Mouse (Mus musculus) right cerebral cortex, adult 2 months (tissue): ENCODE measurements around the gene Ssu72.

ENCODE experiments used
- DNase-seq, 2 experiments: peaks; one replicate each; pipeline ENCODE4 v3.0.0; 2021 to 2022; ENCODE audit warnings: low spot score in 2 of 2

Ssu72 gene

DNA sequence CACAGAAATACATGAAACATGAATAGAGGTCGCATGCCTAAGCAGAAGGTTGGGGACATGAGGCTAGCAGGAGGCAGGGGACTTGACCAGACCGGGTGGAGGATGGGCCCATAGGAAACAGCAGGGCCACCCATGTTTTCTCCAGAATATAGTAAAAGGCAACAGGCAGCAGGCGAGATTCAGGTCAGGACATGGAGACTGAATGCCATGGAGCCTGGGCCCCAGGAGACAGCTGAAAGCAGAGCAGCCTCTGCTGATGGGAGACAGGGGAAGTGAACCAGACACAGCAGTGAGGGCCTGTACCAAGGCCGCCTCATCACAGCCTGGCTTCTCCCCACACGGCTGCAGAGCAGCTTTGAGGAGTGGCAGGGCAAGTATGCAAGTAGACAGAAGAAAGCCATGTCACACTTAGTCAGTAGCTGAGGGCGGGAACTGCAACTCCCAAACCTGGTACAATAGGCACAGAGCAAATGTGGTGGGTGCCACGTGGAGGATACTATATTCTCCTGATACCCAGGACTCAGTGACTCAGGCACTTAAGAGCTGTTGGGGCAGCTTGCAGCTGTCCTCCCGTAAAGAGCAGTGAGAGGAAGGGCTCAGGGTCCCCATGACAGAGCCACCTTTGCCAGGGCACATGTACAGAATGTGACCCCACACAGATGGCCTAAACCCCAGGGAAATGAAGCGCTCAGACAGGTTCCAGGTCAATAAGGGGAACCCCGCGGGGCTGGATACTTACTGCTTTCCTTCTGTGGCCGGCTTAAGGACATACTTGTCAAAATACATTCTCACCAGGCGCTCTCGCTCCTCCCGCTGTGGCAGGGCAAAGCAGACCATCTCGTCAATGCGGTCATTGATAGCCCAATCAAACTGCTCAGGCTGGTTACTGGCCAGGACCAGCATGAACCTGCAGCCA is 42.2 kb downstream of the Ssu72 start:
- DNase-seq, result no peak

DNA sequence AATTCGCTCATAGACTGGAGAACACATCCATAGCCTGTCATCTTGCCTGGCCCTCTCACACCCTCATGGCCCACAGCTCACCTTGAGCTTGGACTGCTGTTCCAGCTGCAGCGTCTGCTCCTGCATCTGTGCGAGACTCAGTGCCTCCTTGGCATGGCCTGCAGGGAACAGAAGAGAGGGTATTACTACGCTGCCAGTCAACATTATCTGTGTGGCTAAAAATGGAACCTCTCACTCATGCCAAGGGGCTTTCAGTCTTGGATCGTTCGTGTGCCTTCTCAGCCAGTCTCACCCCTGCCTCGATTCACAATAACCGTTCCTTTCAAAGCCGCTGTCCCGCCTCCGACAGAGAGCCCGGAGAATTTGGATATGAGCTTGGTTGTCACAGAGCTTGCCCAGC is 52.4 kb downstream of the Ssu72 start:
- no peak for DNase-seq

GRCm38 (mm10) chr4:155759862-155760612 is 55.4 kb downstream of the Ssu72 start:
- DNase-seq, result no peak

DNA sequence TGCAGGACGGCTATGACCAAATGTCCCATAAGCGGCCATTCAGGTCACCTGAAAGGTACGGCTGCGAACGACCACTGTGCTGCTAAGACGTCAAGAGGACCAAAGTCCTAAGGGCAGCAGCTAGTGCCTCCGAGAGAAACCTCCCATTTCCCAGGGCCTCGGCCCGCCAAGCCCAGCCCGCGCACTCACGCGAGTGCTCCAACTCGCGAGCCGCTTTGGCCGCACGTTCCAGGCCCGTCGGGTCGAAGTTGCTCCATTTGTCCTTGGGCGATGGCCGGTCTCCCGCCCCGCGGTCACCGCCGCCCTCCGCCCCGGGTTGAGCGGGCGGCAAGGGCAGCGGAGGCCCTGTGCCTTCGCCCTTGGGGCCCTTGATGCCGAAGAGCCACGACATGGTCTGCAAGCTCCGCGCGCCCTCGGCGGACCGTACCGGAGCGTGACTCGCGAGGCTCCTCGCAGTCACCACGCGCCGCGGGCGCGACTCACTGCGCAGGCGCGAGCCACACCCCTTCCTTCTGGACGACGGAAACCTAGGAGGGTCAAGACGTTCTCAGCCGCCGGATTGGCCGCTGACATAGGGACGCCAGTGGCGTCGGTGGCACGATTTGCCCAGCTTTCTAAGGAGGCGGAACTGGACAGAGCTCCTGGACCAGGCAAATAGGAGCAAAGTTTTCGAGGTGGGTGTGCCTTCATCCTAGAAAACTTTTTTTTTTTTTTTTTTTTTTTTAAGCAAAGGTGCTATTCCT is 56.2 kb downstream of the Ssu72 start, which contains the start of gene Atad3a:
TSS of gene Atad3a (minus strand) at position 481 of the 743 bp plus-strand sequence.
- DNase-seq, result peak; percentile 99

- no peak for DNase-seq
Measured at GRCm38 (mm10) chr4:155761356-155762099, 56.9 kb downstream of the Ssu72 start.

GRCm38 (mm10) chr4:155762357-155762756 is 57.8 kb downstream of the Ssu72 start:
- no peak for DNase-seq

GRCm38 (mm10) chr4:155769496-155769879 is 64.9 kb downstream of the Ssu72 start:
- DNase-seq, result no peak

GRCm38 (mm10) chr4:155769880-155770512 is 65.4 kb downstream of the Ssu72 start:
- DNase-seq, result peak; percentile 89 to 93

DNA sequence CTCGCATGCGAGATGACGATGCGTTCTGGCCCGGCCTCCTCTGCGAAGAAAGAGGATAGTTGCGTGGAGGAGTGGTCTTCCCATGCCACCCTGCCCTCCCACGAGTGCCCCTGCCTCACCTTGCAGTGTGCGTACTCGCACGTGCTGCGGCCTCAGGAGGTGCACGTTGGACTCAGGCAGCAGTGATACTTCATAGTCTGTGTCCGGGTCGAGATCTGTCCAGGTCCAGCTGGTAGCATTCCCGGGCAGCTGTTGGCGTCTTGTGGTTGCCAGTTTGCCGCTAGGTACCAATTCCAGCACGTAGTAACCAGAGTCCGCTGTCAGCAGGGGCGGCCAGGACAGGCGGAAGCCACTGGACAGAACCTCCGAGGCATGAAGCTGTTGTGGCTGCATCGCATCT is 66.0 kb downstream of the Ssu72 start:
- DNase-seq, result no peak

DNA sequence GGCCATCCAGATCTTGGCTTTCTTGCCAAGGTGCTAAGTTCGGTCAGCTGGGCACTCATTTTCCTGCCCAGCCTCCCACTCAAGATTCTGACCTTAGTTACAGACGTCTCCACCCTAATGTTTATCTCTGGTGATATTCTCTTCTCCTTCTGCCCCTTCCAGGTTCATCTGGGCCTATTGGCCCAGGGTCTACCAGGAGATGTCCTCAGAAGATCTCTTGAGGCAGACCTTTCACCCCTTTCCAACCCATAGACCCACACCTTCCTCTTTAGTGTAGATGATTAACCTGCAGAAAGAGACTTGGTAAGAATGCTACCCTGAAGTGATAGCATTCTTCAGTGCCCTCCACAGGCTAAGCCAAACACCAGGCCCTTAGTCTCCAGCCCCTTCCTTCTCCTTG is 67.1 kb downstream of the Ssu72 start:
- DNase-seq, result no peak

- DNase-seq, result no peak
Measured at GRCm38 (mm10) chr4:155772786-155773185, 68.2 kb downstream of the Ssu72 start.

DNA sequence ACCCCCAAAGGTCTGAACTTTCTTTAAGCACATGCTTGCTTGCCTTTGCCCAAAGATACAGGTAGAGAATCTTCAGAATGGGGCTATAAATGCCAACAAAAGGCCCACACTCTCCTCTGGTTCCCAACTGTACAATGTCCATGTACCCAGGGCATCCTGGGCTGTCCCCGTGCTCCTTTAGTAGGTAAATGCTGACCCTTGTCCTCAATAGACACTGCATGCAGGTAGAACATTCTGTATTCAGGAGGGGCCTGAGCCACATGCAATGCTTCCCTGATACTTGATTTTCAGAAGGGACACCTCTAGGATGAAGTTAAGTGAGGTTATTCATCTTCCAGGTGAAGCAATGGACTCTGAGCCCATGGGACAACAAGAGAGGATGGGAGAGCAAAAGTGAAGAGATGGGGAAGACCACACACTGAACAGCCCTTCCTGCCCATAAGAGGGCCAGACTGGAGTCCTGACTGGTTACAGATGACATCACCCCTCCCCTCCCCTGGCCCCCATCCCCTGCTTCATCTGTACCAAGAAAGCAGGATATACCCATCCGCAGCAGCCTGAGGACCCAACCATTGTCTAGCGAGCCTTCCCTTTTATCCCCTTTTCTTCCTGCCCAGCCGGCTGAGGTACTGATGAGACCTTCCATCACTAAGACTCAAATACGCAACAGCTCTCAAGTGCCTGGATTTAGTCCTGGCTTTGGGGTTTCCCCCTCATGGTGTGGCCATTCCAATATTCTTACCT is 68.9 kb downstream of the Ssu72 start:
- no peak for DNase-seq

GRCm38 (mm10) chr4:155774280-155774754 is 69.7 kb downstream of the Ssu72 start, which contains the start of gene Vwa1:
Gene Vwa1 (minus strand): TSS chr4:155774698.
- peak; percentile 85 to 88 for DNase-seq

DNA sequence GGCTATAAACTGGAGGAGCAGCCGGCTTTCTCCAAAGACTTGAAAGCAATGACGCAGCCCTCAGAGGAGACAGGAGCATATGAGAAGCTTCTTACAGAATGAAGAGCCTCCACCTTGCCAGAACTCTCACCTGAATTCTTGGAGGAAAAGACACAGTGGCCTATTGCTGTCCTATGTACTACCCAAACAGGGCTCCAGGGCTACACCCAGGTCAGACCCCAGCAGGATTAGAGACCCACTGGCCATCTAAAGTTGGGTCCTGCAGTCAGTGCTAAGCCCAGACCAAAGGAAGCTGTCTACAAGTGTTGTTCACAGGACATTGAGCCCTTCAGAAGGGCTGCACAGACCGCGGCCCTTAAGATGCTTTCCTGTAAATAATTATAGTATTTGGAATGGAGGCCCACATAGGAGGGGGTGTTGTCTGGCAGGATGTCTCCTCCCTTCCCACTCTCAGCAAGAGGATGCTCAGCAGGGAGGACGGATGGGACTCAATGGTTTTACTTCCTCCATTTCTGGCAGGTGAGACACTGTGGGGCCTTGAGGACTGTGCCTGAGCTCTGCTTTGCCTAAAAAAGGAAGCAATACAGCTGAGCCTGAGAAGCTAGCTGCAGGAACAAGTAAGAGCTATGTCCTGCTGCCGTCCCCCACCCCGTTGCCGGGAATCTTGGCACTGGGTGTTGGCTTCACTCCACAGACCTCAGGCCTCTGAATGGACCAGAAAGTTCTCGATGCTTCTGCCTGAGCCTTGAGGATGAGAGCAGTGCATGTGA is 70.6 kb downstream of the Ssu72 start:
- DNase-seq, result peak in 1 of 2 experiments; percentile 47

DNA sequence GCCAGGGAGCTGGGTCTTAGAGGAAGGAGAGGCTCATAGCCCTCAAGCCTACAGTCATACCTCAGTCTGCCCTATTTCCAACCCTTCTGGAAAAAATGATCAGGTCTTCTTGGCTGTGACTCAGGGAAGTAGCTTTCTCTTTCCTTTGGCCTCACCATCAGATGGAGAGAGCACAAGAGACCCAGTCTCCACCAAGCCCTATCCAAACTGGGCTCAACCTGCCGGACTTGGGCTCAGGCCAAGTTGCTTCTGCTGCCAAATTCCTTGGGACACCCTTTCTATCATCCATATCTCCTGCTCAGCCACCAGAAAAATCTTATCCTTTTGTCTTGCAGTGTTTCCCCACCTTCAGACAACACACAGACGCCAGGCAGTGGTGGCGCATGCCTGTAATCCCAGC is 71.3 kb downstream of the Ssu72 start:
- no peak for DNase-seq

- peak; percentile 58 to 62 for DNase-seq
Measured at GRCm38 (mm10) chr4:155776704-155777335, 72.2 kb downstream of the Ssu72 start.

DNA sequence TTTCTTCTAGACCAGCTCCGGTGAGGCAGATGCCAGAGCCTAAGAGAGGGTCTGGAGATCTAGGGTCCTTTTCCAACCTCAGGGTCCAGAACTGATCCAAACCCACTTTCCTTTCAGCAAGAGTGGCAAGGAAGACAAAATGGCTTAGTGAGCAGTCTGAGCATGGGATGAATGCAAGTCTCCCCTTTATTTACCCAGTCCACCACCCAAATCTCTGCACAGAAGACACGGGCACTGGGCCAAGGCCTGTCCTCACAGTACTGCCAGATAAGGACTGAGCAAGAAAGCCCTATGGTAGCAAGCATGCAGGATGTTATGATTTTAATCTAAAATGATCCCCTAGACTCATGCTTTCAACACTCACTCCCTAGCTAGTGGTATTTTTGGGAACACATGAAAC is 73.2 kb downstream of the Ssu72 start:
- no peak for DNase-seq

- no peak for DNase-seq
Measured at GRCm38 (mm10) chr4:155779498-155779897, 74.9 kb downstream of the Ssu72 start.

DNA sequence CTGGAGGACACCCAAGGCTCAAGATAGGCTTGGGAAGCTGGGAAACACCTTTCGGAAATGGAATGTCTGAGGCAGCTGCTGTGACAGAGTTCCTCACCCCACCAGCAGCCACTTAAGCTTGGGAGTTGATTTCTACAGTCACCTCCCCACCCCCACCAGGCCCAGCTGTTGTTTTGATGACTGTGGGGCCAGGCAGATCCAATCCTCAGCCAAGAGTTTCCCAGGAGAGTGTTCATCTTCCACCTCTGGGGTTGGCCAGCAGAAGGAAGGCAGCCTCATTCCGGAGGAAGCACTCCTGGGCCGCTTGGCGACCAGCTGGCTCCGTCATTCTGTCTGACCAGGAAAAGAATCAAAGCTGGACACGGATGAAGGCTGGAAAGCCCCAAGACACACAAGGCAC is 76.3 kb downstream of the Ssu72 start:
- no peak for DNase-seq
